Comparison of ENCODE assay signal across 9 mouse cellular contexts in genomic region chr16:97897346-97898024, GRCm38 (mm10). TPM values are rescaled to one million over a fixed set of nuclear protein-coding genes. Genes with fewer than 3 reads are reported as not detected.
DNase-seq lines count a peak whose midpoint lies in the region; ATAC-seq and TF ChIP-seq lines count a peak whose summit lies in the region.
"Had no signal": no experiment of that assay in that cellular context is flagged by ENCODE, and none has a peak within 500 bp of the region (broad histone marks: within the 10 kb centered on the region; RNA-seq: fewer than 3 reads in every experiment).

No protein-coding gene starts in this region.

- H3K27ac ChIP-seq in heart, embryonic 10.5 days: no peak overlapping the region
- no peak overlapping the region for H3K27ac ChIP-seq in hindbrain, embryonic 16.5 days (ENCODE audit: low read depth, low read length)

- H3K9me3 ChIP-seq in heart, embryonic 10.5 days: no peaks in the 10 kb centered on the region
- no peaks in the 10 kb centered on the region for H3K9me3 ChIP-seq in hindbrain, embryonic 16.5 days (ENCODE audit: control insufficient read depth, low read length)

- intact Hi-C loops in heart, postnatal 14 days (cut with DNase I): loop anchor here (5.0 kb wide), 1 partner anchor 45 kb away; the partner anchor contains the start of gene Prdm15

- peaks cover 2% of the 10 kb centered on the region; the same call in 1 of the 2 replicates for H3K36me3 ChIP-seq in heart, embryonic 10.5 days
- H3K36me3 ChIP-seq in hindbrain, embryonic 16.5 days (ENCODE audit: control insufficient read depth, insufficient read depth, low read length): no peaks in the 10 kb centered on the region

- no peak overlapping the region for H3K4me3 ChIP-seq in heart, embryonic 10.5 days
- no peak overlapping the region for H3K4me3 ChIP-seq in hindbrain, embryonic 16.5 days (ENCODE audit: low read length)

- ATAC-seq in CD4-positive, CD25-positive, alpha-beta regulatory T cell, adult 4 months: no peak
- no peak for ATAC-seq in hindbrain, embryonic 16.5 days
- ATAC-seq: intestine, postnatal 0 days had no signal

- no peak for TF ChIP-seq POLR2A in brain, embryonic 14.5 days (IDR thresholded peaks at IDR 0.05; ENCODE audit: borderline replicate concordance, extremely low read depth, insufficient read depth, insufficient read length, poor library complexity, severe bottlenecking)

- 63% methylated on average over 5 of the region's 5 CpGs for whole genome bisulfite sequencing in heart, embryonic 10.5 days
- WGBS in hindbrain, embryonic 16.5 days: 69% methylated on average over 5 of the region's 5 CpGs

- no peak overlapping the region for H3K4me2 ChIP-seq in hindbrain, embryonic 16.5 days (ENCODE audit: low read length)

- DNase-seq in heart, adult 11 months: peak; percentile 99
- no peak for DNase-seq in heart, embryonic 10.5 days (ENCODE audit: low spot score)
- DNase-seq in brain, embryonic 14.5 days (ENCODE audit: low read depth): peak; percentile 8
- DNase-seq in heart, postnatal 14 days: peak; percentile 63 to 71
- DNase-seq in lung, postnatal 4 days: peak; percentile 56 to 60
- DNase-seq in layer of hippocampus, adult 8-10 months (ENCODE audit: low spot score in 2 of 2): no peak

- no peak for TF ChIP-seq CTCF in brain, embryonic 14.5 days (IDR thresholded peaks at IDR 0.05; ENCODE audit: borderline replicate concordance, extremely low read depth, insufficient read depth, insufficient read length)

- no peak overlapping the region for H3K9ac ChIP-seq in hindbrain, embryonic 16.5 days (ENCODE audit: low read depth, low read length)

- no peaks in the 10 kb centered on the region for H3K4me1 ChIP-seq in heart, embryonic 10.5 days
- H3K4me1 ChIP-seq in hindbrain, embryonic 16.5 days (ENCODE audit: control insufficient read depth, insufficient read depth, low read depth, low read length): no peaks in the 10 kb centered on the region

- no peaks in the 10 kb centered on the region for H3K27me3 ChIP-seq in heart, embryonic 10.5 days (ENCODE audit: insufficient read depth, poor library complexity, severe bottlenecking)
- H3K27me3 ChIP-seq in hindbrain, embryonic 16.5 days (replicated peaks; ENCODE audit: control insufficient read depth, insufficient read depth, low read length): no peaks in the 10 kb centered on the region

RNA-seq across cellular contexts. Expression of gene Prdm15, which starts 45.8 kb away (rescaled TPM):
- 9.7 and 9.8 TPM in 2 replicates for polyA plus RNA-seq in heart, embryonic 10.5 days (2016; fragmentation: Nextera tagmentation; extraction: Ambion mirVana)
- polyA plus RNA-seq in brain, embryonic 14.5 days (2012; rRNA removed): 24.7 and 27.6 TPM in 2 replicates
- total RNA-seq in heart, postnatal 14 days (2021): 1 to 10 TPM; 5.7 to 7.6 TPM
- 10 to 100 TPM; 22.0 to 29.2 (median 24.6) TPM for total RNA-seq in layer of hippocampus, adult 8-10 months (2022)
- polyA plus RNA-seq in CD4-positive, CD25-positive, alpha-beta regulatory T cell, adult 4 months (2017; shearing (Covaris generic)): 10 to 100 TPM; 14.7 to 17.3 TPM
- 8.5 and 11.6 TPM in 2 replicates for polyA plus RNA-seq in hindbrain, embryonic 16.5 days (2015; fragmentation: Nextera tagmentation; extraction: Ambion mirVana)

Comparison
In these comparisons a context has a peak if more than half of its experiments do, and no peak if none do; other contexts are left out.
1. DNase-seq: peak in heart, adult 11 months (single experiment), brain, embryonic 14.5 days (single experiment), heart, postnatal 14 days (2 of 2) and lung, postnatal 4 days (2 of 2); none in heart, embryonic 10.5 days (single experiment) and layer of hippocampus, adult 8-10 months (0 of 2).